Mouse (Mus musculus): Measurements from ENCODE around the gene Ptpn13. TPM values are rescaled to one million over a fixed set of nuclear protein-coding genes. Genes with fewer than 3 reads are reported as not detected.
A peak's percentile ranks its signal among the peaks of the same experiment; 100 is the strongest.

Ptpn13 gene
- total RNA-seq, 2 experiments from 2014 or later: 4.8 to 6.2 TPM

DNA sequence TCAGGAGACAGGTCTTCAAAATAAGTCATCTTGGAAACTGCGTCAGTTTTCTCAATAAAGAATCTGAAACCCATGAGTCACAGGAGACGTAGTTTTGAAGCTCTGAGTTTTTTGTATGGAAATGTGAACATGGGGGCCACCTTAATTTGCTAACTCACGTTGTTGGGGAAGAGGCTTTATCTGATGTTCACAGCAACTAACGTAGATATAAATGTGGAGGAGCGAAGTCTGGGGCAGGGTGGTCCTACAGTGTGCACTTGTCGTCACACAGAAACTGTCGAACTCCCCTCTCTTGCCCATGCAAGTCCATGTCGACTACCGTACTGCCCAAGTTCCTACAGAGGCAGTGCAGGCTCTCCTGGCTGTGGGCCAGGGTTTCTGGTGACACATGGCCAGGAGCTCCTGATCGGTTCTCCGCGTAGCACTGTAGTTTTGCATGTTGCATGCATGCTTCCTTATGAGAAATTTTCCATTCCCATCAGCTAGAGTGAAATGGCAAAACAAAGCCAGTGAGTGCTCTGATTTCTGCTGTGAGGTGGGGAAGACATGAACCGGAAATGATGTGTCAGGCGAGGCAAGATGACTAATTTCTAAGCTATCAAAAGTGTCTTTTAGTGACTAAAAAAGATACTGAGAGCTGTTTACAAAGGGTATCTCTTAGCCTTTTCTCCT lies 93.9 kb downstream of the Ptpn13 start:
- peak; percentile 34 to 57 for DNase-seq

DNA sequence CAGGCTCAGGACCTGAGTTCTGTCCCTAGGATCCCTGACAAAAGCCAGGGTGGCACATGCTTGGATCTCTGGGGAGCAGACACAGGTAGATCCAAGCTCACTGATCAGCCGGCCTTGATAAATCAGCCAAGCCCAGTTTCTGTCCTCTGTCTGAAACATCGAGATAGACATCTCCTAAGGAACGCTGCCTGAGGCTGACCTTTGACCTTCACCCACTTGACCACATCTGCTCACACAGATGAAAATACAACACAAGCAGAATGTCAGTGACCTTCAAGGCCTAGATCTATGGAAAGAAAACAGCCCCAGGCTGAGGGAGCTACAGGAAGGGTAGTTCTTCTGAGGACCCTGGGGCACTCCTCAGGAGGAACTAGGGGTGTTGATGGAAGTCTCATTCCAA lies 97.4 kb downstream of the Ptpn13 start:
- no peak for DNase-seq

DNA sequence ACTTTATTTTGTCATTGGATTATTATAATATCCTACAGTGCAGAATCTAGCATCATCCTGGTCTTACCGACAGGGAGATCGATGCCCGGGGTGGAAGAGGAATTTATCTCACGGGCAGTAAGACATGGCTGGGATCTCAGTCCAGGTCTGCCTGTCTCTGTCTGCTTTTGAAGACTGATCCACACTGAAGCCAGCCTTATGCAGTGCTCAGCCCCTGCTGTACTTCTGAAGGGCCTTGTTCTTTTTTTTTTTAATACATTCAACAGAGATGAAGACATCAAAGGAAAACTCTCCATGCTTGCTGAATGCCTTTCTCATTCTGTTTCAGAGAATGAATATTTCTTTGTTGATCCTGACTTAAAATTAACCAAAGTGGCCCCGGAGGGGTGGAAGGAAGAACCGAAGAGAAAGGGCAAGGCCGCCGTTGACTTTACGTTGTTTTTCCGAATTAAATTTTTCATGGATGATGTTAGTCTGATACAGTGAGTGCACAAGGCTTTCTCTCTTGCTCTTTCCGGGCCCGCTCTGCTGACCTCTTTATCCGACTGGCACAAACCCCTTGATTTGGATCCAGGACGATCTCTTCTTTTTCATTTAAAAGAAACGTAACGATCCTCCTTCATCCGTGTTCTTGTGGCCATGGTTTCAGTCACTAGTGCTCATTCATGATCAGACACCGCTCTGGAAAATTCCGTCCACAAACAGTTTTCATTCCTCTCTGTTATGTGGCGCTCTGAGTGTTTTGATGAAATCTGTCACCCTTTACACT lies 101.9 kb downstream of the Ptpn13 start:
- no peak for DNase-seq

DNA sequence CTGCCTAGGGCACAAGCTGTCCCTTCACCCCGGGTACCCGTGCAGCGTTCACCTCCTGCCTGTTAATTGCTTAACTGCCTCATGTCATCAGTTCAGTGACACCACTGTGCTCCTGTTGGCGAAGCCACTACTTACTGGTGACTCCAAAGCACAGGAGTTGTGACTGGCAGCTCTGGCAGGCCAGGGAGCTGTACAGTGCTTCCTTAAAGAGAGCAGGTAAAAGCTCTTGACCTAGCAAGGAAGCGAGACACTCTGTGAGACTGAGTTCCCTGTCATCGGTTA lies 102.4 kb downstream of the Ptpn13 start:
- DNase-seq: no peak

DNA sequence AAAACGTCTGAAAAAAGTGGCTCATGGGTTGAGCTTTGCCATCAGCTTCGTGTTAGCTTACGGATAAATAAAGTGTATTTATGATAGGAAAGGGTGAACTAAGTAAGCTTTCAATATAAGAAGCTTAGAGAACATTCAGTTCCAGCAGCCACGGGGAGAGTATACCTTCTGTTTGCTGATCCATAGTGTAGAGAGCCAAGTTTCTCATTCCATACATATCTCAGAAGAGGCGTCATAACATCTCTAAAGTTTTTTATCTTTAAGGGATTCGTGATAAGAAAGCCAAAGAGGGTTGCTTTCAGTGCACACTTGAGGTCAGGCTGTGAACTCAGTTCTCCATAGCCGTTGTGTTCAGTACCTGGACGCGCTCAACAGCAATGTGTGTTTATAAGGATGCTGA lies 105.2 kb downstream of the Ptpn13 start:
- no peak for DNase-seq

DNA sequence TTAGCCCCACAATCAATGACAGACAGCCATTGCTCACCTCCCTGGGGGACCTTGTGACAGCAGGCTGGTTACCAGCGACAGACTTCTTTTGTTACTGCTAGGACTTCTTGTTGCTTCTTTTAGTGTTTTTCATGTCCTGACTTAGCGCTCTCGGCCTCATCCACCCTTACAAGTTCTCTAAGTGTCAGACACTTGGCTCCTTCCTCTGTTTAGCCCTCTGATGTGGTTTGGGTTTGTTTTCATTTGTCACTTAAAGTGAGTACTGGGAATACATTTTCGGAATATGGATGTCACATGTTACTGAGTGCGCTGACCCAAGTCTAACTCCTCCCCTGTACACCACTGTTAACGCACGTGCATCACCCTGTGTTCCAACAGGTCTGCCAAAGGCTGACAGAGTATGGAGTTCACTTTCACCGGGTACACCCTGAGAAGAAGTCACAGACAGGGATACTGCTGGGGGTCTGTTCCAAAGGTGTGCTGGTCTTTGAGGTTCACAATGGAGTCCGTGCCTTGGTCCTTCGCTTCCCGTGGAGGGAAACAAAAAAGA lies 107.9 kb downstream of the Ptpn13 start:
- no peak for DNase-seq

DNA sequence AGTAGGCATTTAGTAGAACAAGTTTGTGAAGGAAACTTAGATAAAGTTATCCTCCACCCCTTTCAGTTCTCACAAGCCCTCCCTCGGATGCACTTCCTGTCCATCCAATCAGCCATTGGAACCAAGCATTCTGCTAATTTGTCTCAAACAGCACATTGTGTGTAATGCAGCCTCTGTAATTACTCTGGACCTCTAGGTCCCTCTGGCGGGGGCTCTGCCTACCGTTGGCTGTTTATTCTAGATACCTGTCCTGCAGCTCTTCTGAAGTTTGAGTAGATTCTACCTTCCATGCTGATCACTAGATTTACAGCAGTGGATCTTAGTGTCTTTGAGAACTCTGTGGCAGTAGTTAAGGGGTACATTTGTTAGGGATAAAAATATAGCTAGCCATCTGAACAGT lies 109.5 kb downstream of the Ptpn13 start:
- no peak for DNase-seq

DNA sequence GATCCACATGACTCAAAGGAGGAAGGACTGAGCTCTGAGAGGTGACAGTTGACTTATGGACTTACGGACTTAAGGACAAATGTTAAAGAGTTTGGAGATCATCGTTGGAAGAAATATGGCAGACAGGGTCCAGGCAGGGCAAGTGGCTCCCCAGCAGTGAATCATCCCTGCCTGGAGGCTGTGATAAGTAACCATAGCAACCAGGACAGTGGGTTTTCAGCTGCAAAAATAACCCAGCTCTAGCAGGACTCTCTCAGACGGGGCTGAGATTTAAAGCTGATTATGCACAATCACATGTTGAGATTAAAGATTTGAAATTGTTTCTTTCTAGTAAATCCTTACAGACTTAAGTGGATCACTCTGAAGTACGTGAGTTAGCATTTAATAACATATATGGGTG lies 112.4 kb downstream of the Ptpn13 start:
- no peak for DNase-seq

DNA sequence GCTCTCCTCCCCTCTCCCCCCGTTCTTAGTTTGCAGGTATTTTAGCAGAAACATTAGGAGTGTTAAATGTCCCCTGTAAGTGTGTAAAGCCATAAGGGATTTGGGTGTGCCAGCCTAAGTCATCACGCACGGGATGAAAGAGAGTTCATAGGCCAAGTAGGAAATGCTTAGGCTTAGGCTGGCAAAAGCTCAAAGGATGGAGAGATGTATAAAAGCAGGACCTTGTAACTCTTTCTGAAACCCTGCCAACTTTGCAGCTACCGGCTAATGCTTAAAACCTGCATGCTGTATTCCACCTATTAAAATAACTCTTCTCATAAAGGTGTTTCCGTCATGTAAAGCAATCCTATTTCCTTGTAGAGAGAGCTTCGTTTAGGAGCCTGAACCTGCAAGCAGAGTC lies 115.6 kb downstream of the Ptpn13 start:
- no peak for DNase-seq

DNA sequence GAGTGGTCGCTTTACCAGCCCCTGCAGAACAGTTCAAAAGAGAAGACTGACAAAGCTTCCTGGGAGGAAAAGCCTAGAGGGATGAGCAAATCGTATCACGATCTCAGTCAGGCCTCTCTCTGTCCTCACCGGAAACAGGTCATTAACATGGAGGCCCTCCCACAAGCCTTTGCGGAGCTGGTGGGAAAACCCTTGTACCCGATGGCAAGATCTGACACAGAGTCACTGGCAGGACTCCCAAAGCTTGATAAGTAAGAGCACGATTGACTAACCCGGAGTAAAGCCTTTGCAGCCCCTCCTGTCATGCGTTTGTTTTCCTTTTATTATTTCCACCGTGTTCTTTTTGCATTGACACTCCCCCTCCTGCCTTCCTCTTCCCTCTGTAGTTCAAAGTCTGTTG lies 116.1 kb downstream of the Ptpn13 start:
- DNase-seq: peak in 1 of 2 experiments; percentile 25

DNA sequence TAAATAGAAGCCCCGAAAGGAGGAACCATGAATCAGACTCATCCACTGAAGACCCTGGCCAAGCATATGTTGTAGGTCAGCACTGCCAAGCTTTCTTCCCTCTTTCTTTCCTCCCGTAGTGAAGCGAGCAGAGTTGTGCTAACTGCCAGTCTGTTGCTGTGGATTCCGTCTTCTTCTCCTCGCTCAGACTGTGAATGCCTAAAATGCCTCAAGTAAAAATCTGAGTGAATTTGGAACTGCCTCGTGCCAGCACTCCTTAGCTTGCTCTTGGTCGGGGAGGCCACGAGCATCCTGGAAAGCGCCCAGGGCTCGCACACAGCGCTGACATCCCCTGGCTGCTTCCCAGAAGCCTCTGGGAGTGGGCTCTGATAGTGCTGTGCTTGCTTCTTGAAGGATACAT lies 116.5 kb downstream of the Ptpn13 start:
- DNase-seq: no peak

DNA sequence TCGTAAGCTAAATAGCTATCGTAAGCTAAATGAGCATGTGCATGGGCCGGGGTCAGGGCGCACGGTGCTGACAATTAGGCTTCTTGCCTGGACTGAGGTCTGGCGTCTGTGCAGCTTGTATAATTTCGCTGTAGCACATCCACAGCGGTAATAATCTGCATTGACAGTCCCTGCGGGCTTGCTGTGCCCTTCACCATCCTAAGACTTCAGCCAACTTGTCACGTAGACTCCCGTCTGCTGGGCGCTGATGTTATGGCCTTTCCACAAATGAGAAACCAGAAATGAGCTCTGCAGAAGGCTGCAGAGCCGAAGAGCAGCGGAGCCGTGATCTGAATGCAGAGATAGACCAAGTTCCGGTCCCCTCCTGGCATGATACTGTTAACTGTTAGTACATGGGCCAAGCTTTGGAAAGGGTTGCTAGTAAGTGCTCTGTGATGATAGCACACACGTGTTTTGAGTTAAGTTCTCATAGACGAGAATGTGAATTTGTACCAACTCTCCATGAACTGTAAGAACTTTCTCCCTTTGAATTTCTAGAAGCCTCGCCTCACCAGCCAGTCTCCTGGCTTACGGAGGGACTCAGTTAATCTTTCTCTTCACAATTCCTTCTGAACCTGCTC lies 120.5 kb downstream of the Ptpn13 start:
- DNase-seq: no peak

DNA sequence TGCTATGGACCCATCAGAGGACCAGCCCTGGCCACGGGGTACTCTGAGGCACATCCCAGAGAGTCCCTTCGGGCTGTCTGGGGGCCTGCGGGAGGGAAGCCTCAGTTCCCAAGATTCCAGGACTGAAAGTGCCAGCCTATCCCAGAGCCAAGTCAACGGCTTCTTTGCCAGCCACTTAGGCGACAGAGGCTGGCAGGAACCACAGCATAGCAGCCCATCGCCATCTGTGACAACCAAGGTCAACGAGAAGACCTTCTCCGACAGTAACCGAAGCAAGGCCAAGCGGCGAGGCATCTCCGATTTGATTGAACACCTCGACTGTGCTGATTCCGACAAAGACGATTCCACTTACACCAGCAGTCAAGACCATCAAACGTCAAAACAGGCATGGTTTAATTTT lies 129.8 kb downstream of the Ptpn13 start:
- DNase-seq: peak; percentile 16 to 22

DNA sequence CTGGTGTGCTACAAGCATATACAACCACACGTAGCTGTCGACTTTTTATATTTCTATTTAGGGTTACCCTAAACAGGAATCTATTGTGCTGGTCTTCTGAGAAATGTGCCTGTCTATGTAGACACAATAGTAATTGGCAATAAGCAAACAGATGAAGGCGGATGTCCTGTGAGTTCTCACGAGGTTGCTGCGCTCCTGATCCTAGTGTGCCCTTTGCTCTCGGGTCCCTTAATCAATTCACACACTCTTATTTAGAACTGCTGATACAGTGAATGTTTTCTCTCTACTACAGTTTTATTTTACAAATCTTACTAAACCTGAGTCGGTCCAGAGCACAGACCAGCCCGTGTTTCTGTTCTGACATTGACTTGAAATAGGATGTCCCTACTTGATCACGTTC lies 135.6 kb downstream of the Ptpn13 start:
- no peak for DNase-seq

DNA sequence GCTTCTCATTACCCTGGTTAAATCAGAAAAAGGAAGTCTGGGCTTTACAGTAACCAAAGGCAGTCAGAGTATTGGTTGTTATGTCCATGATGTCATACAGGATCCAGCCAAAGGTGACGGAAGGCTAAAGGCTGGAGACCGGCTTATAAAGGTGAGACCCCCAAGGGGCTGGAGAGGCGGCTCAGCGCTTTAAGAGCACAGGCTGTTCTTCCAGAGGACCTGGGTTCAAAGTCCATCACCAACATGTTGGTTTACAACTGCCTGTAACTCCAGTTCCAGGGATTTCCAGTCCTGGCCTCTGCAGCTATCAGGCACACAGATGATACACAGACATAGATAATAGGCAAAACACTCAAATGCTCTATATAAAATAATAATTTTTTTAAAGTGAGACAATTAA lies 143.0 kb downstream of the Ptpn13 start:
- no peak for DNase-seq

DNA sequence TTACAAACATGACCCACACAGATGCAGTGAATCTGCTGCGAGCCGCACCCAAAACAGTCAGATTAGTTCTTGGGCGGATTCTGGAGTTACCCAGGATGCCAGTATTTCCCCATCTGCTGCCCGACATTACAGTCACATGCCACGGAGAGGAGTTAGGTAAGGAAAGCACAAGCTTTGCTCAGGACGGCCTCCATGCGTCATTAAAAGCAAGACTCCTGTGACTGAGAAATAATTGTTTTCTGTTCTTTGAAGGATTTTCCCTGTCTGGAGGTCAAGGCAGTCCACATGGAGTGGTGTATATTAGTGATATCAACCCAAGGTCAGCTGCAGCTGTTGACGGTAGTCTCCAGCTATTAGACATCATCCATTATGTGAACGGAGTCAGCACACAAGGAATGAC lies 144.5 kb downstream of the Ptpn13 start:
- no peak for DNase-seq

DNA sequence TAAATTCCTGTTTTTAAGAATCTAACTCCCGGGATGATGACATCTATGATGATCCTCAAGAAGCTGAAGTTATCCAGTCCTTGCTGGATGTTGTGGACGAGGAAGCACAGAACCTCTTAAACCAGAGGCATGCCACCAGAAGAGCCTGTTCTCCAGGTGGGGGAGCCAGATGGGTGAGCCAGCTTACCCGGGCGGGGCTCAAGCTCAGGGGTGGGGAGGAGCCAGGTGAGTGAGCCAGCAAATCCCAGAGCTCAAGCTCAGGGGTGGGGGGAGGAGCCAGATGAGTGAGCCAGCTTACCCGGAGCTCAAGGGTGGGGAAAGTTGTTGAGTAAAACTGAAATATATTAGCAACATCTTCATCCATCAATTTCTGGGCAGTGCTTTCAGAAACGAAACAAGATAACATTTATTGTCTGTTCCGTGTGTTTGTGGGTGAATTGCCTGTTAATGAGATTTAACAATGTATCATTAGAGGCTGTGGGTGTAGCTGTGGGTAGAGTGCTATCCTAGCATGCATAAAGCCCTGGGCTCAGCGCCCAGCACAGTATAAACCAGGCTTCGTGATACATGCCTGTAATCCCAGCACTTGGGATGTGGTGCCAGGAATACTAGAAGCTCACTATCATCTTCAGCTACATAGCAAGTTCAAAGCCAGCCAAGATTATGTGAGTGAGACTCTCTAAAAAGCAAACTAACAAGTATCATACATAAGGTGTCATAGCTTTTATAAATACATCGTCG lies 154.9 kb downstream of the Ptpn13 start:
- no peak for DNase-seq

DNA sequence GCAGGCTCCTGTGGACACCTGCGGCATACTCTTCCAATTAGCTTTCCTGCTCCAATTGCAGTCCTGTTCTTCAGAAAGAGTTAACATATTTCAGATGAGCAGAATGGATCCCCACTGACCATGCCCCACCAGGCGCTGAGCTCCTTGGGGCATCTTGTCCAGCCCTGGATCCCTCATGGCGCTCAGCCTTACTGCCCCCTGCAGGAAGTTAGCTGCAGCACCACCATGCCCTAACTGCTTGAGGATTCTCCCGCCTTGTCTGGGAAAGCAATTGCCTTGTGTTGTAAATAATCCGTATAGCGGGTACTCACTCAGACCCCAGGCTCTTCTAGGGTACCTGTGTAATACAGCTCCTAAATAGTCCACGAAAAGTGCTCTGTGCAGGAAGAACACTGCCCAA lies 162.2 kb downstream of the Ptpn13 start:
- DNase-seq: no peak

DNA sequence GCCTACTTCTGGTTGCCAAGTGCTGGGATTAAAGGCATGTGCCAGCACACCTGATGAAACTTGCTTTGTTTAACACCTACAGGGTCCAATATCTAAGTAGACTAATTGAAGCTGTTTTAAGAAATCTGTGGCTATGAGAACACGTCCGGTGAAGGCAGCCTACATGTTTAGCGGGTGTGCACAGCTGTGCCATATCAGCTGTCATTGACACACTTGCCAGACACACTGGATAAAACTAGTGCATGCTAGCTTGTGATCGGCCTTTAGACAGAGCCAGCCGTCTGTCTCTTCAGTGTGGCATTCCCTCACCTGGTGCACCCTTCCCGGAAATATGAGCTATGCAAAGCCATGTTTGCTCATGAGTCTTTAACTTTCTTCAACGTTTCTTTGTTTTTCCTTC lies 166.9 kb downstream of the Ptpn13 start:
- peak in 1 of 2 experiments; percentile 36 for DNase-seq

DNA sequence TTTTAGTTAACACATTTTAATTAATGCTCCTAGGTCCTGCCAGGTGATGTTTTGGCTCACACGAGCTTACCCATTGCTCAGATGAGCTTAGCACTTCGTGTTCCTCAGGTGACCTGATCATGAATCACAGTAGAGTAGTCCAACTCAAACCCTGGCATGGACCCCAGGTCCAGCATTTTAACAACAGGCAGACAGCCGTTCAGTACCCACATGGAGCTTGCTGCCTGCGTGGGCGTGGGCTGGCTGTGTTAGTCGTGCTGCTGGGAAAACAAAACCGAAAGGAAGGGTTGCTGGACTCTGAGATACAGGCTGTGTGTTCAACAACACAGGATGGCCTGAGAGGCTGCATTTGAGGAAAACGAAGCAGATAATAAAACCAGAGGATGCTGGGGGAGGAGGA lies 167.7 kb downstream of the Ptpn13 start:
- DNase-seq: peak; percentile 52 to 54

DNA sequence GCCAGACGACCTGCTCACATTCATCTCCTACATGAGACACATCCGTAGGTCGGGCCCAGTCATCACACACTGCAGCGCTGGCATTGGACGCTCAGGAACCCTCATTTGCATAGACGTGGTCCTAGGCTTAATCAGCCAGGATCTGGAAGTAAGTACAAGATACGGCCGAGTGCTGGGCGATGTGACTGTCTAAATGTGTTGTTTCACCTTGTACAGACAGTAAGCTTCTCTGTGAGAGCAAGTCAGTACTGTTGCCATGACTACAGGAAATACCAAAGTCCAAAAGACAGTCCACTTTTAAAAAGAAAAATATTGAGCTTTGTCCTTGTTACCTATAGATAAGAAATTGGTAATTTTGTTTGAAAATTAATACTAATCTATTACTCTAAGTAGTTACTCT lies 168.6 kb downstream of the Ptpn13 start:
- no peak for DNase-seq

DNA sequence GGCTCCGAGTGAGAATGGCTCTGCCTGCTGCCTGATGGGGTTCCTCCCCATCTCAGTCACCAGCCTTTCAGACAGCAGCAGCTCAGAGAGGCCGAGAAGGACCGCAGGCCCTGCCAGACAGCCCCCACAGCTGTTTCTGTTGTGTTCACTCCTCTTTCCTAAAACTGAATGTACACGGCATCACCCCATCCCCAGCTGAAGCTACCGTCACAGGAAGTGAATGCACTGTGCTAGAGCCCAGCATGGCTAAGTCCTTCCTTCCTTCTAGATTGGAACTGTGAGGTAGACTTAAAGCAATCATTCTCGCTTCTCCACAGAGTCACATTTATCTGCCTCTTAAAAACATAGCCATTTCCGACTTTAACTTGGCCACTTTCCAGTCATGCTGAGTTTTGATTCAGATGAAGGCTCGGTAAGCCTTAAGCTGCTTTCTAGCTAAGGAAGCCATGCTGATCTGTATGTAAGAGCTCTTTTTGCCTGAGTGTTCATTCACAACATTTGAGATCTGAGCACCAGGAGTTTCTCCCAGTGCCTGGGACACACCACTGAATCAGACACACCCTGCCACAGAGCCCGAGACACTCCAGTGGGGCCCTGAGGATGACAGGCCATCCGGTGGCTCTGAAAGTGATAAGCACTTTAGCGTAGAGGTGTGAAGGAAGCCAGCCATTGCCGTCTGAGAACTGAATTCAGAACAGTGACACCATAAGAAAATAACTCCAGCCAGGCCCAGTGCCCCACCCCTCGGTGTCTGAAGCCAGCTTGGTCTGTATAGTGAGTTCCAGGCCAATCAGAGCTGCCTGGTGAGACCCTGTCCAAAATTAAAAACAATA lies 170.6 kb downstream of the Ptpn13 start:
- DNase-seq: no peak
